ENCODE assay signal across 20 mouse cellular contexts in genomic region chr13:39968349-39969016, GRCm38 (mm10).
"Had no signal": no experiment of that assay in that cellular context is flagged by ENCODE, and none has a peak within 500 bp of the region (broad histone marks: within the 10 kb centered on the region; RNA-seq: fewer than 3 reads in every experiment).

No protein-coding gene starts in this region.

- H3K27me3 ChIP-seq: midbrain, embryonic 12.5 days; midbrain, embryonic 15.5 days; neural tube, embryonic 12.5 days; neural tube, embryonic 15.5 days had no signal

- H3K4me3 ChIP-seq: midbrain, embryonic 12.5 days; midbrain, embryonic 15.5 days; neural tube, embryonic 12.5 days; neural tube, embryonic 15.5 days had no signal

- ATAC-seq: liver, postnatal 0 days; lung, postnatal 0 days; midbrain, embryonic 15.5 days had no signal

- H3K9me3 ChIP-seq: midbrain, embryonic 15.5 days; neural tube, embryonic 15.5 days had no signal

- H3K9ac ChIP-seq: liver, embryonic 14.5 days; liver, postnatal 0 days; lung, embryonic 14.5 days; midbrain, embryonic 12.5 days; midbrain, embryonic 15.5 days; neural tube, embryonic 12.5 days; neural tube, embryonic 15.5 days had no signal

- H3K4me1 ChIP-seq: midbrain, embryonic 12.5 days; midbrain, embryonic 15.5 days; neural tube, embryonic 12.5 days; neural tube, embryonic 15.5 days had no signal

- H3K36me3 ChIP-seq: midbrain, embryonic 12.5 days; midbrain, embryonic 15.5 days; neural tube, embryonic 12.5 days; neural tube, embryonic 15.5 days had no signal

- H3K27ac ChIP-seq: kidney, postnatal 0 days; liver, embryonic 14.5 days; macrophage; midbrain, embryonic 12.5 days; midbrain, embryonic 15.5 days; neural tube, embryonic 12.5 days; neural tube, embryonic 15.5 days; stomach, postnatal 0 days had no signal

- DNase-seq: kidney, adult 2 months; kidney, postnatal 25 days; left cerebral cortex, postnatal 4 days; liver, postnatal 0 days; lung, embryonic 14.5 days; right cerebral cortex, adult 18-20 months; right cerebral cortex, postnatal 14 days; right cerebral cortex, postnatal 4 days; thymus, adult 2 months; thymus, postnatal 14 days; thymus, postnatal 4 days had no signal

- H3K4me2 ChIP-seq: lung, embryonic 14.5 days; midbrain, embryonic 12.5 days; midbrain, embryonic 15.5 days; neural tube, embryonic 12.5 days; neural tube, embryonic 15.5 days had no signal
